Mouse (Mus musculus) thymus, adult 2 months (tissue): ENCODE data around the gene Tspan9. TPM values are rescaled to one million over a fixed set of nuclear protein-coding genes. Genes with fewer than 3 reads are reported as not detected.

Source experiments
- DNase-seq: peaks from one replicate; pipeline ENCODE4 v3.0.0; 2021
- H3K27ac ChIP-seq: fragments of 200-500 bp; 2 replicates; pipeline ENCODE4 v1.5.1; 2012; ENCODE audit warnings: low read length, control low read depth; ENCODE audit not compliant: control insufficient read depth, insufficient read depth
- H3K27me3 ChIP-seq: fragments of 200-500 bp; 2 replicates; pipeline ENCODE4 v1.6.1; 2012; ENCODE audit warnings: mild to moderate bottlenecking, low read length, moderate library complexity, mixed read lengths; ENCODE audit not compliant: control insufficient read depth, insufficient read depth
- H3K36me3 ChIP-seq: fragments of 200-500 bp; 2 replicates; pipeline ENCODE4 v1.6.1; 2012; ENCODE audit warnings: mild to moderate bottlenecking, low read length, moderate library complexity; ENCODE audit not compliant: control insufficient read depth, insufficient read depth
- H3K4me1 ChIP-seq: fragments of 200-500 bp; replicated peaks from 2 replicates; pipeline ENCODE4 v1.6.1; 2012; ENCODE audit warnings: low read length; ENCODE audit not compliant: control insufficient read depth, insufficient read depth
- H3K4me3 ChIP-seq: fragments of 200-500 bp; 2 replicates; pipeline ENCODE4 v1.5.1; 2012; ENCODE audit warnings: mild to moderate bottlenecking, low read length, control low read depth, moderate library complexity; ENCODE audit not compliant: control insufficient read depth, insufficient read depth
- CTCF ChIP-seq: fragments of 200-500 bp; IDR thresholded peaks from 2 replicates; pipeline ENCODE4 v1.5.1; 2012; ENCODE audit warnings: mild to moderate bottlenecking, control low read depth, low read length, moderate library complexity, borderline replicate concordance; ENCODE audit not compliant: control insufficient read depth, poor library complexity, insufficient read depth; ENCODE audit errors: extremely low read depth
- POLR2A ChIP-seq: fragments of 200-500 bp; IDR thresholded peaks from 2 replicates; pipeline ENCODE4 v1.6.1; 2012; ENCODE audit warnings: mild to moderate bottlenecking, low read length, control low read depth, moderate library complexity; ENCODE audit not compliant: control insufficient read depth, poor library complexity, insufficient read depth; ENCODE audit errors: extremely low read depth
- WGBS: fragments of 180-500 bp; shearing (Covaris S2); methylation state at CpG from one replicate; pipeline ENCODE4 v1.1.7; 2018; 5-methylcytosine and 5-hydroxymethylcytosine counted together
- polyA plus RNA-seq: library from polyadenylated mRNA; depleted of rRNA; stranded (reverse); fragments of >200 nt; gene quantifications from 2 replicates; pipeline ENCODE4 v1.2.3, GENCODE M21; 2012

The Tspan9 gene
- polyA plus RNA-seq, 1 experiment = 36.7 TPM

- DNase-seq = no peak
- Histone ChIP-seq H3K4me3 (no peak overlapping the region), H3K27me3 (no peaks in the 10 kb centered on the region), H3K36me3 (no peaks in the 10 kb centered on the region), H3K4me1 (no peaks in the 10 kb centered on the region), H3K27ac (no peak overlapping the region)
- WGBS = 94% methylated on average over 7 of the region's 7 CpGs
- TF ChIP-seq CTCF = no peak
- TF ChIP-seq POLR2A = no peak
These were observed 128.1 kb downstream of the Tspan9 start for GRCm38 (mm10) chr6:128015304-128015703.

GRCm38 (mm10) chr6:128011781-128012180 lies 131.6 kb downstream of the Tspan9 start:
- no peak overlapping the region for H3K27ac ChIP-seq
- no peak for TF ChIP-seq POLR2A
- no peak for TF ChIP-seq CTCF
- peaks cover 21% of the 10 kb centered on the region for H3K4me1 ChIP-seq
- 94% methylated on average over 17 of the region's 17 CpGs for WGBS
- H3K36me3 ChIP-seq = no peaks in the 10 kb centered on the region
- no peak overlapping the region for H3K4me3 ChIP-seq
- H3K27me3 ChIP-seq = no peaks in the 10 kb centered on the region
- no peak for DNase-seq

GRCm38 (mm10) chr6:128011071-128011477 lies 132.3 kb downstream of the Tspan9 start:
- Histone ChIP-seq H3K27ac (no peak overlapping the region), H3K4me1 (peaks cover 27% of the 10 kb centered on the region), H3K27me3 (no peaks in the 10 kb centered on the region), H3K4me3 (no peak overlapping the region), H3K36me3 (no peaks in the 10 kb centered on the region)
- no peak for DNase-seq
- TF ChIP-seq CTCF (no peak), POLR2A (no peak)
- WGBS = 93% methylated on average over 13 of the region's 13 CpGs

- WGBS = 95% methylated on average over 11 of the region's 11 CpGs
- no peaks in the 10 kb centered on the region for H3K36me3 ChIP-seq
- peaks cover 34% of the 10 kb centered on the region for H3K4me1 ChIP-seq
- DNase-seq = no peak
- no peak for TF ChIP-seq CTCF
- no peak for TF ChIP-seq POLR2A
- H3K4me3 ChIP-seq = no peak overlapping the region
- H3K27ac ChIP-seq = no peak overlapping the region
- no peaks in the 10 kb centered on the region for H3K27me3 ChIP-seq
These were observed 133.0 kb downstream of the Tspan9 start for GRCm38 (mm10) chr6:128010135-128010971.

GRCm38 (mm10) chr6:128007982-128008562 lies 135.3 kb downstream of the Tspan9 start:
- no peak overlapping the region for H3K27ac ChIP-seq
- peaks cover 50% of the 10 kb centered on the region for H3K4me1 ChIP-seq

GRCm38 (mm10) chr6:128007241-128007701 lies 136.1 kb downstream of the Tspan9 start:
- 24% methylated on average over 12 of the region's 12 CpGs for WGBS
- Histone ChIP-seq H3K27me3 (no peaks in the 10 kb centered on the region), H3K4me1 (peaks cover 51% of the 10 kb centered on the region), H3K4me3 (no peak overlapping the region), H3K36me3 (no peaks in the 10 kb centered on the region), H3K27ac (no peak overlapping the region)
- TF ChIP-seq POLR2A (no peak), CTCF (no peak)
- DNase-seq = no peak

More at GRCm38 (mm10) chr6:128007982-128008562, 135.3 kb downstream of the Tspan9 start:
- Histone ChIP-seq H3K36me3 (no peaks in the 10 kb centered on the region), H3K27me3 (no peaks in the 10 kb centered on the region), H3K4me3 (no peak overlapping the region)
- no peak for DNase-seq
- 83% methylated on average over 5 of the region's 5 CpGs for WGBS
- TF ChIP-seq POLR2A (no peak), CTCF (no peak)

- TF ChIP-seq CTCF = no peak
- no peak for TF ChIP-seq POLR2A
- H3K36me3 ChIP-seq = no peaks in the 10 kb centered on the region
- WGBS = 20% methylated on average over 8 of the region's 8 CpGs
- DNase-seq = no peak
- no peaks in the 10 kb centered on the region for H3K27me3 ChIP-seq
- H3K4me3 ChIP-seq = no peak overlapping the region
- H3K27ac ChIP-seq = no peak overlapping the region
- peaks cover 61% of the 10 kb centered on the region for H3K4me1 ChIP-seq
These were observed 137.2 kb downstream of the Tspan9 start for GRCm38 (mm10) chr6:128006156-128006555.
